Mouse (Mus musculus) lung, adult 2 months (tissue): ENCODE data around the gene Tns4.

Experiments used
- CTCF ChIP-seq: fragments of 200-500 bp; IDR thresholded peaks from 2 replicates; pipeline ENCODE4 v1.5.1; 2011; ENCODE audit warnings: mild to moderate bottlenecking, low read length, control low read depth; ENCODE audit not compliant: insufficient read depth
- POLR2A ChIP-seq: fragments of 200-500 bp; IDR thresholded peaks from 2 replicates; pipeline ENCODE4 v1.6.1; 2011; ENCODE audit warnings: low read depth, mild to moderate bottlenecking, control low read depth, low read length, borderline replicate concordance; ENCODE audit errors: extremely low read depth

- TF ChIP-seq CTCF: no peak
- TF ChIP-seq POLR2A: no peak
Observed at GRCm38 (mm10) chr11:99042834-99043431, 46.2 kb downstream of the Tns4 start.
